Mouse (Mus musculus) 416B (cell line): ENCODE data around the gene L3hypdh.
"Not testable (repeated sequence)": the region's sequence is repeated elsewhere in the genome, so short reads cannot be mapped to it uniquely, and the experiment has no call there.

ENCODE experiments used
- DNase-seq: peaks from one replicate; pipeline ENCODE4 v3.0.0; 2011; ENCODE audit warnings: low read depth

The L3hypdh gene

GRCm38 (mm10) chr12:72053303-72053702 lies 31.9 kb downstream of the L3hypdh start:
- DNase-seq: peak; percentile 60

GRCm38 (mm10) chr12:72052571-72052970 lies 32.7 kb downstream of the L3hypdh start:
- no peak for DNase-seq

GRCm38 (mm10) chr12:72050821-72051220 lies 34.4 kb downstream of the L3hypdh start:
- DNase-seq: no peak

GRCm38 (mm10) chr12:72050156-72050555 lies 35.1 kb downstream of the L3hypdh start:
- not testable (repeated sequence) for DNase-seq

GRCm38 (mm10) chr12:72047513-72047912 lies 37.7 kb downstream of the L3hypdh start:
- peak; percentile 51 for DNase-seq

- DNase-seq: no peak
Observed at GRCm38 (mm10) chr12:72041238-72041637, 44.0 kb downstream of the L3hypdh start.

GRCm38 (mm10) chr12:72039501-72039900 lies 45.7 kb downstream of the L3hypdh start:
- DNase-seq: no peak

GRCm38 (mm10) chr12:72038866-72039265 lies 46.4 kb downstream of the L3hypdh start:
- no peak for DNase-seq

- DNase-seq: no peak
Observed at GRCm38 (mm10) chr12:72037049-72037448, 48.2 kb downstream of the L3hypdh start.

- DNase-seq: no peak
Observed at GRCm38 (mm10) chr12:72036097-72036661, 49.1 kb downstream of the L3hypdh start.

- DNase-seq: no peak
Observed at GRCm38 (mm10) chr12:72031794-72032193, 53.4 kb downstream of the L3hypdh start.

- no peak for DNase-seq
Observed at GRCm38 (mm10) chr12:72031171-72031570, 54.1 kb downstream of the L3hypdh start.

- no peak for DNase-seq
Observed at GRCm38 (mm10) chr12:72025275-72025795, 59.9 kb downstream of the L3hypdh start.

- DNase-seq: no peak
Observed at GRCm38 (mm10) chr12:72023572-72023971, 61.7 kb downstream of the L3hypdh start.
